Mouse (Mus musculus) neural tube, embryonic 11.5 days (tissue): ENCODE measurements around the gene Csmd2. TPM values are rescaled to one million over a fixed set of nuclear protein-coding genes. Genes with fewer than 3 reads are reported as not detected.

Experiments used
- ATAC-seq: fragments of 200-750 bp; cut with Nextera tagmentation; 2 replicates; pipeline ENCODE4 v1.8.0; 2017; ENCODE audit warnings: moderate number of reproducible peaks, mild to moderate bottlenecking, moderate TSS enrichment, moderate library complexity; ENCODE audit not compliant: insufficient read depth, low FRiP score, low TSS enrichment
- DNase-seq: peaks from one replicate; pipeline ENCODE4 v3.0.0-alpha.2; 2015; ENCODE audit warnings: low spot score
- H3K27ac ChIP-seq: fragments of 300-500 bp; sonication (generic); 2 replicates; pipeline ENCODE4 v1.5.1; 2014; ENCODE audit warnings: low read depth, mild to moderate bottlenecking, low read length
- H3K27me3 ChIP-seq: fragments of 300-500 bp; sonication (generic); 2 replicates; pipeline ENCODE4 v1.6.1; 2014; ENCODE audit warnings: mild to moderate bottlenecking, low read length, mixed read lengths; ENCODE audit not compliant: control insufficient read depth, insufficient read depth
- H3K36me3 ChIP-seq: fragments of 300-500 bp; sonication (generic); 2 replicates; pipeline ENCODE4 v1.6.1; 2014; ENCODE audit warnings: mild to moderate bottlenecking, low read length, moderate library complexity, mixed read lengths; ENCODE audit not compliant: control insufficient read depth, insufficient read depth
- H3K4me1 ChIP-seq: fragments of 300-500 bp; sonication (generic); 2 replicates; pipeline ENCODE4 v1.6.1; 2014; ENCODE audit warnings: low read length, mixed read lengths; ENCODE audit not compliant: control insufficient read depth, insufficient read depth
- H3K4me2 ChIP-seq: fragments of 300-500 bp; sonication (generic); 2 replicates; pipeline ENCODE4 v1.6.1; 2014; ENCODE audit warnings: low read depth, mild to moderate bottlenecking, moderate library complexity
- H3K4me3 ChIP-seq: fragments of 300-500 bp; sonication (generic); 2 replicates; pipeline ENCODE4 v1.5.1; 2014; ENCODE audit warnings: low read depth, low read length
- H3K9ac ChIP-seq: fragments of 300-500 bp; sonication (generic); 2 replicates; pipeline ENCODE4 v1.6.1; 2014; ENCODE audit warnings: mild to moderate bottlenecking, low read length
- H3K9me3 ChIP-seq: fragments of 300-500 bp; sonication (generic); 2 replicates; pipeline ENCODE4 v1.6.1; 2016; ENCODE audit warnings: low read length; ENCODE audit not compliant: control insufficient read depth
- WGBS: fragments of 180-500 bp; shearing (Covaris S2); extraction: QIAGEN DNeasy Blood & Tissue Kit; methylation state at CpG from one replicate; pipeline ENCODE4 v1.1.7; 2014; 5-methylcytosine and 5-hydroxymethylcytosine counted together
- polyA plus RNA-seq: library from polyadenylated mRNA; unstranded; fragments of >200 nt; fragmentation: Nextera tagmentation; extraction: Ambion mirVana; gene quantifications from 2 replicates; pipeline ENCODE4 v1.2.1, GENCODE M21; 2014

Gene Csmd2
- polyA plus RNA-seq, 1 experiment from 2014 or later, result 1.4 TPM

- no peak overlapping the region for H3K4me3 ChIP-seq
- H3K36me3 ChIP-seq, result no peaks in the 10 kb centered on the region
- no peak overlapping the region for H3K9ac ChIP-seq
- 77% methylated on average over 2 of the region's 2 CpGs for WGBS
- H3K9me3 ChIP-seq, result no peaks in the 10 kb centered on the region
- DNase-seq (no peak), ATAC-seq (no peak)
- H3K27ac ChIP-seq, result no peak overlapping the region
- no peaks in the 10 kb centered on the region for H3K27me3 ChIP-seq
- H3K4me2 ChIP-seq, result no peak overlapping the region
- no peaks in the 10 kb centered on the region for H3K4me1 ChIP-seq
Measured at GRCm38 (mm10) chr4:128139991-128140390, 152.3 kb downstream of the Csmd2 start.

DNA sequence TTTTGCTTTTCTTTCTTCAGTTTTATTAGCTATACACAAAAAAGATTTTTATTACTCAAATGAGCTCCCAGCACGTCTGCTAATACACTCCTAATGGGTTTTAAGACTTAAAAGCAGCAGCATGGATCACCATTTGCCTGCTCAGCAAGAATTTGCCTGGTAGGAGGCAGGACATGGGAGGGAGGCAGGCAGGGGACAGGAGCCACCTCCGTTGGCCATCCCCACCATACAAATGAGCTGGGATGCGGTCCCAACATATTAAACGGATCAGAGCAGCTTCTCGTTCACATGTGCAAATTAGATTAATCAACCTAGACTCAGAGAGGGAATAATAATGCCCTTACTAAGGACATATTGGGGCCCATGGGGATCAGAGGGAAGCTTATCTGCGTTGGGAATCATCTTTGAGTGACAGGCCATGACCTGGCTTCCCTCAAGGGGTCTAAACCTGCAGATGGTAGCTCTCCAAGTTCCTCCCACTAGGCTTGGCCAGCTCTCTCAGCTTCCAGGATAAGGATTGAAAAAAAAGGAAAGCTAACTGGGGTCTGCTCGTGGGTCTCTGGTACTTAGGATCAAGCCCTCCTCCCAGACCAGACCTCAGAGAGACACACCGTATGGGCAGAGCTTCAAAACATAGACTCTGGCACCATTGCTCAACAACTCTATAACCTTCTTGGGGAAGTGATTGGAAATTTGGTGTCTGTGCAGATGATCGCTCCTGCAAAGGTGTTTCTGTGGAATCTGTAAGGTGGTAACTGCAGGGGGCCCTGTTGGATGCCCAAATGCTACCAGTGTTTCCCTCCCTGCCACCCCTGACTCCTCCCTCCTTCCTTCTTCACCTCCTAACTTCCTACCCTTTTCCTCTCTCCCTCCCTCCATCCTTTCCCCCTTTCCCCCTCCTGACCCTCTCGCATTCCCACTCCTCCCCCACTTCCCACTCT, 153.8 kb downstream of the Csmd2 start:
- no peak overlapping the region for H3K4me2 ChIP-seq
- ATAC-seq (no peak), DNase-seq (no peak)
- WGBS, result 70% methylated on average over 10 of the region's 10 CpGs
- no peak overlapping the region for H3K27ac ChIP-seq
- no peaks in the 10 kb centered on the region for H3K9me3 ChIP-seq
- no peaks in the 10 kb centered on the region for H3K36me3 ChIP-seq
- no peak overlapping the region for H3K4me3 ChIP-seq
- H3K9ac ChIP-seq, result no peak overlapping the region
- H3K4me1 ChIP-seq, result no peaks in the 10 kb centered on the region
- no peaks in the 10 kb centered on the region for H3K27me3 ChIP-seq

DNA sequence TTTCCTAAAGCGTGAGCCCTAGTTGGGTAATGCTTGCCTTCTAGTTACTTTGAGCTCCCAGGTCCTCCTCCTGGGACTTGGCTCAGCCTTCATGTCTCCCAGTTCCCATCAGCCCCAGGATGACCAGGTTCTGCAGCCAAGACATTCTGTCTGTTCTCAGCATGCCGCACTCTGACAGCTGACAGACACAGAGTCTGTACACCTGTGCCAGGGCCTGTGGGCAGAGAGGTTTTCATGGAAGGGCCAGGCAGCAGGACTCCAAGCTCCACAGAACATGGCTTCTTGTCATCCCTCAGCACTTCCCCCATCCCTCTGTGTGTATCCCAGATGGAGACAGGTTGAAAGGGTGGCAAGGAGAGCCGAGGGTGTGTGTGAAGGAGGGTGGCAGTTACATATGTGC, 154.6 kb downstream of the Csmd2 start:
- Histone ChIP-seq H3K36me3 (no peaks in the 10 kb centered on the region), H3K9me3 (no peaks in the 10 kb centered on the region), H3K4me1 (no peaks in the 10 kb centered on the region), H3K9ac (no peak overlapping the region), H3K4me2 (no peak overlapping the region), H3K27ac (no peak overlapping the region), H3K4me3 (no peak overlapping the region), H3K27me3 (no peaks in the 10 kb centered on the region)
- ATAC-seq (no peak), DNase-seq (no peak)
- WGBS, result 85% methylated on average over 3 of the region's 3 CpGs

DNA sequence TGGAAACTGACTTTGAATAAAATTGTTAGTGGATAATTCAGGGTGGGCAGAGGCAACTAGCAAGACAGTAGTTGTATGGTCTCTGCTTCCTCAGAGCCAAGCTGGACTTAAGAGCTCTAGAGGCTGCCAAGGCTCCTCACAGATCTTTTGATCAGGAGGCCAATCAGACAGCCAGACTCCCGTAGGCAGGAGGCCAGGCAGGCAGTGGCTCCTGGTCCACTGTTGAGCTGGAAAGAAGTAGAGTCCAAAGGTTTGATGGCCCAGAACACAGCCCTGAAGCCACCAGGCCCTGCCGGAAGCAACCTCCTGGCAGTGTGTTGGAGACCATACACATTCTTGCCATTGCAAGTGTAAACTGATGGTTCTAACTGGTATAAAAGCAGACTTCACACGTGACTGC, 155.5 kb downstream of the Csmd2 start:
- no peak overlapping the region for H3K4me3 ChIP-seq
- no peak overlapping the region for H3K4me2 ChIP-seq
- no peaks in the 10 kb centered on the region for H3K9me3 ChIP-seq
- 87% methylated on average over 3 of the region's 3 CpGs for WGBS
- ATAC-seq, result no peak
- no peaks in the 10 kb centered on the region for H3K27me3 ChIP-seq
- no peaks in the 10 kb centered on the region for H3K36me3 ChIP-seq
- no peak for DNase-seq
- no peaks in the 10 kb centered on the region for H3K4me1 ChIP-seq
- H3K27ac ChIP-seq, result no peak overlapping the region
- no peak overlapping the region for H3K9ac ChIP-seq

- no peaks in the 10 kb centered on the region for H3K27me3 ChIP-seq
- ATAC-seq, result no peak
- H3K9me3 ChIP-seq, result no peaks in the 10 kb centered on the region
- no peaks in the 10 kb centered on the region for H3K4me1 ChIP-seq
- H3K9ac ChIP-seq, result no peak overlapping the region
- H3K36me3 ChIP-seq, result no peaks in the 10 kb centered on the region
- DNase-seq, result no peak
- no peak overlapping the region for H3K27ac ChIP-seq
- H3K4me2 ChIP-seq, result no peak overlapping the region
- no peak overlapping the region for H3K4me3 ChIP-seq
- WGBS, result 90% methylated on average over 4 of the region's 4 CpGs
Measured at GRCm38 (mm10) chr4:128149524-128149923, 161.9 kb downstream of the Csmd2 start.

GRCm38 (mm10) chr4:128152066-128152465, 164.4 kb downstream of the Csmd2 start:
- Histone ChIP-seq H3K9me3 (no peaks in the 10 kb centered on the region), H3K27ac (no peak overlapping the region), H3K4me3 (no peak overlapping the region), H3K9ac (no peak overlapping the region), H3K4me1 (no peaks in the 10 kb centered on the region), H3K36me3 (no peaks in the 10 kb centered on the region), H3K27me3 (no peaks in the 10 kb centered on the region), H3K4me2 (no peak overlapping the region)
- ATAC-seq, result no peak
- 70% methylated on average over 3 of the region's 3 CpGs for WGBS
- no peak for DNase-seq

- Histone ChIP-seq H3K4me3 (no peak overlapping the region), H3K4me1 (no peaks in the 10 kb centered on the region), H3K9me3 (no peaks in the 10 kb centered on the region), H3K27me3 (no peaks in the 10 kb centered on the region), H3K9ac (no peak overlapping the region), H3K4me2 (no peak overlapping the region), H3K27ac (no peak overlapping the region), H3K36me3 (no peaks in the 10 kb centered on the region)
- 90% methylated on average over 4 of the region's 4 CpGs for WGBS
- ATAC-seq, result no peak
- no peak for DNase-seq
Measured at GRCm38 (mm10) chr4:128153144-128153543, 165.5 kb downstream of the Csmd2 start.

DNA sequence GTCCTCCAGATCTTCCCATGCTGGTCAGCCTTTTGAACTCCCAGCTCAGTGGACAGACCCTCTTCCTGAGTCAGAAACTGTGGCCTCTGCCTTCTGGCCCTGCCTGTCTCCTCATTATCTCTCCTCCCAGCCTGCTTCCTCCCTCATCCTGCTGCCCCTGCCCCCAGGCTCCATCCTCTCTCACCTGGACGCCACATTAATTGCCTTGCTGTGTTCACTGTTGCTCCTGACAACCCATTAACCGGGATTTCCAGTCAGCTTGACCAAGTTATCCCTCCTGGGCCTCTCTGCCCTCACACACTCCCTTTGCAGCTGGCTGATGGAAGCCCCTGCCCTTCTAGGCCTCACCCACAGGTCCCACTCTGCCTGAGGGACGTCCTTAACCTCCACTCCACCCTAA, 167.6 kb downstream of the Csmd2 start:
- Histone ChIP-seq H3K4me3 (no peak overlapping the region), H3K27ac (no peak overlapping the region), H3K4me2 (no peak overlapping the region), H3K9me3 (no peaks in the 10 kb centered on the region), H3K36me3 (no peaks in the 10 kb centered on the region), H3K4me1 (no peaks in the 10 kb centered on the region), H3K27me3 (no peaks in the 10 kb centered on the region), H3K9ac (no peak overlapping the region)
- WGBS, result 36% methylated on average over 3 of the region's 3 CpGs
- no peak for ATAC-seq
- no peak for DNase-seq

DNA sequence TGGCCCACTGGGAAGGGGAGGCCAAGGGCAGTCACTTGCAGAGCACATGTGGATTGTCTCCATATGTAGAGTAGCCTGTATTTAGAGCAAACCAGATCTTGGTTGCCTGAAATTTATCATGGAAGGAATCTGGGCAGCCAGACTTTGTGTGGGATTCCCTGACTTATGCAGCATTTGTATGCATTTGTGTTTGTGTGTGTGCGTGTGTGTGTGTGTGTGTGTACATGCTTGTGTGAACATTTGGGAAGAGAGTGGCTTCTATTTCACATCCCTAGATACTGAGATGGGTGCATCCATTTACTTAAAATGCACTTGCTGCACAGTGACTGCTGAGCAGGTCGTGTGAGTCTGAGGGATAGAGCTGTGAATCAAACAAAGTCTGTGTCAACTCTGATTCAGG, 173.0 kb downstream of the Csmd2 start:
- DNase-seq (no peak), ATAC-seq (no peak)
- Histone ChIP-seq H3K4me1 (no peaks in the 10 kb centered on the region), H3K36me3 (no peaks in the 10 kb centered on the region), H3K27me3 (no peaks in the 10 kb centered on the region), H3K9me3 (no peaks in the 10 kb centered on the region), H3K27ac (no peak overlapping the region), H3K4me2 (no peak overlapping the region), H3K9ac (no peak overlapping the region), H3K4me3 (no peak overlapping the region)
- 79% methylated on average over 2 of the region's 2 CpGs for WGBS
